Mouse (Mus musculus) cerebellum, adult 2 months (tissue): Measurements from ENCODE around the gene Tstd1.

Experiments used
- CTCF ChIP-seq: fragments of 200-500 bp; IDR thresholded peaks from 2 replicates; pipeline ENCODE4 v1.5.1; 2011; ENCODE audit warnings: low read depth, mild to moderate bottlenecking, control low read depth, low read length, moderate library complexity, borderline replicate concordance; ENCODE audit not compliant: insufficient read depth
- POLR2A ChIP-seq: fragments of 200-500 bp; IDR thresholded peaks from 2 replicates; pipeline ENCODE4 v1.6.1; 2011; ENCODE audit warnings: low read length, control low read depth, borderline replicate concordance; ENCODE audit not compliant: insufficient read depth

GRCm38 (mm10) chr1:171437264-171438013, 18.8 kb downstream of the Tstd1 start, which contains the start of gene F11r:
- TF ChIP-seq POLR2A (peak; percentile 50; the same call in 1 of the 2 replicates), CTCF (no peak)
